Mouse (Mus musculus) liver, embryonic 15.5 days (tissue): ENCODE measurements around the gene Diaph3. TPM values are rescaled to one million over a fixed set of nuclear protein-coding genes. Genes with fewer than 3 reads are reported as not detected.

Experiments
- ATAC-seq: fragments of 200-750 bp; cut with Nextera tagmentation; 2 replicates; pipeline ENCODE4 v1.8.0; 2017; ENCODE audit warnings: moderate number of reproducible peaks, mild to moderate bottlenecking, moderate library complexity; ENCODE audit not compliant: insufficient read depth
- H3K27ac ChIP-seq: fragments of 300-500 bp; sonication (generic); replicated peaks from 2 replicates; pipeline ENCODE4 v1.5.1; 2015; ENCODE audit warnings: mild to moderate bottlenecking, inconsistent platforms
- H3K27me3 ChIP-seq: fragments of 300-500 bp; sonication (generic); 2 replicates; pipeline ENCODE4 v1.6.1; 2015; ENCODE audit warnings: mild to moderate bottlenecking, inconsistent platforms
- H3K36me3 ChIP-seq: fragments of 300-500 bp; sonication (generic); replicated peaks from 2 replicates; pipeline ENCODE4 v1.6.1; 2015; ENCODE audit warnings: moderate library complexity, mild to moderate bottlenecking, inconsistent platforms
- H3K4me1 ChIP-seq: fragments of 300-500 bp; sonication (generic); replicated peaks from 2 replicates; pipeline ENCODE4 v1.6.1; 2015; ENCODE audit warnings: inconsistent platforms
- H3K4me2 ChIP-seq: fragments of 300-500 bp; sonication (generic); 2 replicates; pipeline ENCODE4 v1.6.1; 2015; ENCODE audit warnings: moderate library complexity, mild to moderate bottlenecking, inconsistent platforms
- H3K4me3 ChIP-seq: fragments of 300-500 bp; sonication (generic); replicated peaks from 2 replicates; pipeline ENCODE4 v1.5.1; 2015; ENCODE audit warnings: mild to moderate bottlenecking, inconsistent platforms
- H3K9ac ChIP-seq: fragments of 300-500 bp; sonication (generic); 2 replicates; pipeline ENCODE4 v1.6.1; 2015; ENCODE audit warnings: moderate library complexity, mild to moderate bottlenecking, inconsistent platforms
- H3K9me3 ChIP-seq: fragments of 300-500 bp; sonication (generic); replicated peaks from 2 replicates; pipeline ENCODE4 v1.6.1; 2016; ENCODE audit warnings: inconsistent platforms
- WGBS: fragments of 180-500 bp; shearing (Covaris S2); methylation state at CpG from one replicate; pipeline ENCODE4 v1.1.7; 2015; ENCODE audit warnings: mixed read lengths; ENCODE audit not compliant: insufficient replicate concordance; 5-methylcytosine and 5-hydroxymethylcytosine counted together
- polyA plus RNA-seq: library from polyadenylated mRNA; unstranded; fragments of >200 nt; fragmentation: Nextera tagmentation; extraction: Ambion mirVana; gene quantifications from 2 replicates; pipeline ENCODE4 v1.2.1, GENCODE M21; 2015

The Diaph3 gene
- polyA plus RNA-seq, 1 experiment from 2014 or later, result 16.4 TPM

DNA sequence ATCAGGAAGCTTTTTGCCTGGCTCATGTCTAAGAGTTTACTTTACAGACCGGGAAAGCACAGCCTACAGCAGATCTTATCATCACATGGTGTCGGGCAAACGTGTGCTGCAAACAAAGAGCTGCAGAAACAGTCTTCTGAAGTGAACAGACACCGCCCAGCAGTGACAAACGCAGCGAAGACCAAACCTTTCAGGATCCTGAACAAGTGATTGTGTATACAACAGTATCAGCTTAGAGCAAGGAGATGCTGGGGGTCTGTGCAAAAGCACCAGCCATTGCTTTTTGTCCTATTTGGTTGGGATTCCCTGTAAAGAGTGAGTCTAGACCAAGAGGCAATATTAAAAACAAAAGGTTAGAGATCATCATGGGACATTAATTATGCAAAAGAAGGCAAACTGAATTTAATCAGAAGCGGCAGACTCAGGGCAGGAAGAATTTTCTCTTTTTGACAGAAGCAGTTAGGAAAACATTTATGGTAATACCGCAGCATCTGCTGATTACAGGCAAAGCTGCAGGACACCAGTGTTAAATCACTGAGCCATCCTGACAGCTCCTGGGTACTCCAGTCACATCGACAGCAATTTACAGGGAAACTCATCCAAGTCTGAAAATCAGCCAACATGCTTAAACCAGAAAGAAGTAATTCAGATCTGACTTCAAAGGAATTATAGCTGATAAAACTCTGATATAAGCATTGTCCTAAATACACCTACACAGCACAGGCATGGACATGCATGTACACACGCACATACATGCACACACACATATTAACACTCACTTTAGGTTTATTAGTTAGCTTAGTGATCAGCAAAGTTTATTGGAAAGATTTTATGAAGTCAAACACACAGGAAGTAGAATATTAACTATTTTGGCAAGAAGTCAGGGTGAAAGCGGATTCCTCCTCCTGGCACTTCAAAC lies 456.2 kb downstream of the Diaph3 start:
- Histone ChIP-seq H3K9me3 (no peaks in the 10 kb centered on the region), H3K4me2 (no peak overlapping the region), H3K27ac (no peak overlapping the region), H3K4me3 (no peak overlapping the region), H3K4me1 (no peaks in the 10 kb centered on the region), H3K9ac (no peak overlapping the region), H3K27me3 (no peaks in the 10 kb centered on the region), H3K36me3 (no peaks in the 10 kb centered on the region)
- WGBS, result 58% methylated on average over 11 of the region's 11 CpGs
- no peak for ATAC-seq

DNA sequence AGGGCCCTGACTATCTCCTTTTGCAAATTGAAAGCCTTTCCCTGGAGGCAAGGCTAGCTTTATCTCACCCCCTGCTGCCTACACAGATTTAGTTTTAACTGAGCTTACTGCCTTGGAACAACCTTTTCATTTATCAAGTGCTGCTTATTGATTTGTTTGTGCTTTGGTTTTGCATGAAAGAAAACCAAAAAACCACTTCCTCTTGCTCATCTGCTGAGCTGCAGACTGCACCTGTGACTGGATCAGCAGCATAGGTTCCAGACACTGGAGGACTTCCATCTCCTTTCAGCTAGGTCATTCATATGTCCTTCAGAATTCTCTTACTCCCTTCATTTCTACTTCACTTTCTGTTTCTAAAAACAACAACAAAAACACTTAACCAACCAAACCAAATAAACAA lies 459.1 kb downstream of the Diaph3 start:
- Histone ChIP-seq H3K27ac (no peak overlapping the region), H3K4me3 (no peak overlapping the region), H3K4me1 (no peaks in the 10 kb centered on the region), H3K27me3 (no peaks in the 10 kb centered on the region), H3K9ac (no peak overlapping the region), H3K9me3 (no peaks in the 10 kb centered on the region), H3K4me2 (no peak overlapping the region), H3K36me3 (no peaks in the 10 kb centered on the region)
- no peak for ATAC-seq

DNA sequence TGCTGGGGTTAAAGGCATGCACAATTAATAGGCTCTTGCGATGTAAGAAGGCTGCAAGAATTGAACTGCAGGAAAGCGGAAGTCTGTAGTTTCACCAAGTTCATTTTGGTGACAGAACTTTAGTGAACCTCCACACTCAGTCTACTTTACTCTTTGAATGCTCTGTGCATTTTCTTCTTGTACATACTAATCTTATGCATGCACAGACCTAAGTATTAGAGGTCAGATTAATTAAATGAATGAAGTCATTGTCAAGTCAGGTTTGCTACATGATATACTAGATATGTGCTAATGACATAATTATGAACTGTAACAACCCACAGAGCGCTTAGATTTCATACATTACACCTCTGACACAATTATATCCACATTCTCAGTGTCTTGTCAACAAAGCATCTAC lies 462.0 kb downstream of the Diaph3 start:
- Histone ChIP-seq H3K27me3 (no peaks in the 10 kb centered on the region), H3K4me2 (no peak overlapping the region), H3K9me3 (no peaks in the 10 kb centered on the region), H3K9ac (no peak overlapping the region), H3K4me1 (no peaks in the 10 kb centered on the region), H3K36me3 (no peaks in the 10 kb centered on the region), H3K27ac (no peak overlapping the region), H3K4me3 (no peak overlapping the region)
- ATAC-seq, result no peak
- WGBS, result 87% methylated on average over 3 of the region's 3 CpGs

DNA sequence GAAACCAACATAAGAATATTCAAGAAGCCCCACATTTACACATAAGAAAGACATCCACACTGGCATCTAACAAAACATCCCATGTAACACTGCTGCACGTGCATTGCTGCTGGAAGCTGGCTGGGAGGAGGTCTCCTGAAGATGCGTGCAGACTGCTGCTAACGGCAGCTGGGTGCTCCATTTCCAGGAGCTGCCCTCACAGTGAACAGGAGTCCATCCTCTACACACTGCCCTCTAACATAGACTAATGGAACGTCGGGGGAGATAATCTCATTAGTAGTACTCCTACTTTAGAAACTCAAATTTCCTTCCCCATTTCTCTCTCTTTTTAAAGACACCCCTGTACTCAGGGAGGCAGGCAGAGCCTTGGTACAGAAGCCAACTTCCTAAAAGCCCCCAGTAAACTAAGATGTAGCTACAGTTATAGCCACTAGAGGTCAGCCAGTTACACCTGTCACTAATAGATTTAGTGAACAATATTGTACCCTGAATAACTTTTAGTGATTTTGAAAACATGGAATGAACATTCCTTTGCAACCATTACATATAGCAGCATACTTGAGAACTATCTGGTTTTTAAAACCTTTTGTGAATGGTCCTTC lies 462.8 kb downstream of the Diaph3 start:
- no peaks in the 10 kb centered on the region for H3K36me3 ChIP-seq
- H3K27ac ChIP-seq, result no peak overlapping the region
- H3K4me3 ChIP-seq, result no peak overlapping the region
- no peaks in the 10 kb centered on the region for H3K27me3 ChIP-seq
- 58% methylated on average over 5 of the region's 5 CpGs for WGBS
- H3K9ac ChIP-seq, result no peak overlapping the region
- no peaks in the 10 kb centered on the region for H3K9me3 ChIP-seq
- no peaks in the 10 kb centered on the region for H3K4me1 ChIP-seq
- no peak overlapping the region for H3K4me2 ChIP-seq
- no peak for ATAC-seq

DNA sequence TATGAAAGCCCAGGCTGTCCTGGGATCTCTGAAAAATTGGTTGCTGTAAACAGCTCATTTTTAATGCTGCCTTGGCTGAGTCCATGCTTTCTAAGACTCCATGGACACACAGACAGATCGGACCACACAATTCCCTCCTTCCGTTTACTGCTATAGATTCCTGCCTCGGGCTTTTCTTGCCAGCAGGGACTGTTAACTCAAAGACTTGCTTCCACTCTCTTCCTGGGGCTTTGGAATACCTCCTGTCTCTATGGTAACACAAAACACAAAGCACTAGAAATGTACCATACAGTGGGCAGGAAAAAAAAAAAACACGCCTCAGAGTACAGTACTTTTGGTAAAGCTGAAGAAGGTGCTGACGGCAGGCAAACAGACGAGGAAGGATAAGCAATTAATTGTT lies 464.0 kb downstream of the Diaph3 start:
- H3K4me2 ChIP-seq, result no peak overlapping the region
- no peak overlapping the region for H3K9ac ChIP-seq
- H3K9me3 ChIP-seq, result no peaks in the 10 kb centered on the region
- no peaks in the 10 kb centered on the region for H3K36me3 ChIP-seq
- H3K4me3 ChIP-seq, result no peak overlapping the region
- no peak overlapping the region for H3K27ac ChIP-seq
- H3K27me3 ChIP-seq, result no peaks in the 10 kb centered on the region
- no peak for ATAC-seq
- 77% methylated on average over 6 of the region's 6 CpGs for WGBS
- H3K4me1 ChIP-seq, result no peaks in the 10 kb centered on the region

DNA sequence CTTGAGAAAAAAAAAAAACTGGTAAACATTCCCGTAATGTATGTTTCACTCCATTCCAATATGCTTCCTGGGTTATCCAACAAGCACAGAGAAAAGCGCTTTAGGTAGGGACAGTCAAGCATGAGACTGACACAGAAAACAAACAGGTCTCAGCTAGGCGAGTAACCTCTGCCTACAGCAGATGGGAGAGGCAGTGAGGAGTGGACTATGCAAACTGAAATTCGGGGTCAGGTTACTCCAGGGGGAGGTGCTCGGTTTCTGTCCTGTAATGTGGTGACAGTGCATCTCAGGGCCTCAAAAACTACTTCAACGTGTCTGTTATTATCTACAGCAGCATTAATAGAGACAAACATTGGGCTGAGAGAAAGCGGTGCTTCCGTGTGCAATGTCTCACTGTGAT lies 465.7 kb downstream of the Diaph3 start:
- Histone ChIP-seq H3K4me2 (no peak overlapping the region), H3K36me3 (no peaks in the 10 kb centered on the region), H3K27ac (no peak overlapping the region), H3K27me3 (no peaks in the 10 kb centered on the region), H3K9ac (no peak overlapping the region), H3K4me3 (no peak overlapping the region), H3K4me1 (no peaks in the 10 kb centered on the region), H3K9me3 (no peaks in the 10 kb centered on the region)
- WGBS, result 72% methylated on average over 8 of the region's 8 CpGs
- ATAC-seq, result no peak

DNA sequence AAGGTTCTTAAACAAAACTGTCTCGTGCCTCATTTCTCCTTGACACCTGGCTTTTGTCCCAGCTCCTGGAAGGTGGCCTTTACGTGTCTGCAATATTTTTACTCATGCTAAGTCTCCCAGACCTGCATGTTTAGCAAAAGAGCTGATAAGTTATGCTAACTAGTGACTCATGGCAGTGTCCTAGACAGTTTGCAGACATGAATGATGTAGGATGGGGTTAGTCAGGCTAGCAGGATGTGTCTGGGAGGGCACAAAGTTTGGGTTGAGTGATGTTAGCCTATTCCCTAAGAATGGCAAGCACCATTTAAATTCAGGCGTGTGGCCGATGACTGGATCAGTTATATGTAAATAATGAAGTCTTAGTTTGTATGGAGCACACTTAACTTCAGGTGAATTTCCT lies 478.2 kb downstream of the Diaph3 start:
- Histone ChIP-seq H3K27ac (no peak overlapping the region), H3K4me1 (no peaks in the 10 kb centered on the region), H3K9ac (no peak overlapping the region), H3K9me3 (no peaks in the 10 kb centered on the region), H3K27me3 (no peaks in the 10 kb centered on the region), H3K4me3 (no peak overlapping the region), H3K36me3 (no peaks in the 10 kb centered on the region), H3K4me2 (no peak overlapping the region)
- WGBS, result 78% methylated on average over 4 of the region's 4 CpGs
- no peak for ATAC-seq

DNA sequence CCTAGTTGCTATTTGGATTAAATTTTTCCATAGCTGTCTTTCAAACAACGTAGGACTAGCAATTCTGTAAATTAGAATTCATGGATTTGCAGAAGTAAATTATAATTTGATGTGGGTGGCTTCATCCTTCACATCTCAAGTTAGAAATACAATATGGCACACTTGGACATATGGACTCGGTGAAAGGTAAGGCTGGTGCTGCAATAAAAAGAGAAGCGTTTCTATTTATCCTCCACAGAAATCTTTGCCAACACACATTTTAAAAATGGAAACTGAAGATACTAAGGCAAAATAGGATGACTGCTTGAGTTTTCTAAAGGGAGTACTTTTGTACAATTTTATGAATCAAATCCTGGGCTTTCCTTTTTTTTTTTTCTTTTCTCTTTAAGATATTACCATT lies 480.5 kb downstream of the Diaph3 start:
- ATAC-seq, result no peak
- no peaks in the 10 kb centered on the region for H3K9me3 ChIP-seq
- H3K4me1 ChIP-seq, result no peaks in the 10 kb centered on the region
- H3K36me3 ChIP-seq, result no peaks in the 10 kb centered on the region
- no peak overlapping the region for H3K27ac ChIP-seq
- H3K4me2 ChIP-seq, result no peak overlapping the region
- 88% methylated on average over 3 of the region's 3 CpGs for WGBS
- H3K27me3 ChIP-seq, result no peaks in the 10 kb centered on the region
- no peak overlapping the region for H3K4me3 ChIP-seq
- H3K9ac ChIP-seq, result no peak overlapping the region

DNA sequence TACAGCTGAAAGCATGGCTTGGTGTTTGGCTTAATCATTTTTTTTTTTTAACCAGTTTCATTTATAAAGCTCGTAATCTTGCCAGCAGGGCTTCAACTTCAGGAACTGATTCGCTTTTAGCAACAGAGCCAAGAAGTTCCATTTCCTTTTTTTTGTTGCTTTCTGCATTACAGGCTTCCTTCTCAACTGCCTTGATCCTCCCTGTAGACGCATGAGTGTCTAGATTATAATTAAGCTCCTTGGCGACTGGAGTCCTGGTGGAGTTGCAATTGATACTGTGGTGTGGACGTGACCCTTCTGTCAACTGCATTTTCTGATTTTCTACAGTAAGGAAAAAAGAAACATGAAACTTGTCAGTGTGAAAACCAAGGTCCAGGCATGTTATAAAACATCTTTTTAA lies 484.8 kb downstream of the Diaph3 start:
- Histone ChIP-seq H3K27ac (no peak overlapping the region), H3K4me2 (no peak overlapping the region), H3K4me1 (no peaks in the 10 kb centered on the region), H3K4me3 (no peak overlapping the region), H3K27me3 (no peaks in the 10 kb centered on the region), H3K9me3 (no peaks in the 10 kb centered on the region), H3K9ac (no peak overlapping the region), H3K36me3 (no peaks in the 10 kb centered on the region)
- ATAC-seq, result no peak
- 47% methylated on average over 5 of the region's 5 CpGs for WGBS

DNA sequence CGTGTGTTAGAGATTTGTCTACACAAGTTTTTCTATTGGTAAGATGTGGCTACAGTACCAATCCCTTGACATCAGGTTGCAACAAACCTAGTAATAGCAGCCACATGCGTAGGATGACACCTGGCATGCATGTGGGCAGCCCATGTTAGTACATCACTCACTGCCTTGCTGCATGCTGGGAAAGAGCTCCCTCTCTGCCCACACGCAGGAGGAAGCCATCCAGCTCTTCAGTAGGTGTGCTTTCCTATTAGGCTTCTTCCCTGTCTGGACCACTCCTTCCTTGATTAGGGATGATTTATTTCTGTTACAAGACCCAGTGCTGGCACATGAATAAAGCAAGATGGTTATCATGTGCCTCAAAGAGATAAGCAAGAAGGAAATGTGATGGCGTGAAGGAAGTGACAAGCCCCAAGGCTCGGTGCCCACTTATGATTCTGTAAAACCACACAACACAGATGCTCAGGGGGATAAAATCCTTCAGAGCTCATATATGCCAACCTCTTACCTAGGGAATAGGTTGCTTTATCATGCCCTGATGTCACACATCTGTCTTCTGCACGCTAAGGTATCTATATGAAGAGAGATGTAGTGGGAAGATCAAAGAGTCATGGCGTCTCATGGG lies 494.4 kb downstream of the Diaph3 start:
- Histone ChIP-seq H3K4me3 (no peak overlapping the region), H3K27me3 (no peaks in the 10 kb centered on the region), H3K4me2 (no peak overlapping the region), H3K9me3 (no peaks in the 10 kb centered on the region), H3K27ac (no peak overlapping the region), H3K4me1 (no peaks in the 10 kb centered on the region), H3K9ac (no peak overlapping the region), H3K36me3 (no peaks in the 10 kb centered on the region)
- no peak for ATAC-seq
- 45% methylated on average over 7 of the region's 7 CpGs for whole genome bisulfite sequencing

DNA sequence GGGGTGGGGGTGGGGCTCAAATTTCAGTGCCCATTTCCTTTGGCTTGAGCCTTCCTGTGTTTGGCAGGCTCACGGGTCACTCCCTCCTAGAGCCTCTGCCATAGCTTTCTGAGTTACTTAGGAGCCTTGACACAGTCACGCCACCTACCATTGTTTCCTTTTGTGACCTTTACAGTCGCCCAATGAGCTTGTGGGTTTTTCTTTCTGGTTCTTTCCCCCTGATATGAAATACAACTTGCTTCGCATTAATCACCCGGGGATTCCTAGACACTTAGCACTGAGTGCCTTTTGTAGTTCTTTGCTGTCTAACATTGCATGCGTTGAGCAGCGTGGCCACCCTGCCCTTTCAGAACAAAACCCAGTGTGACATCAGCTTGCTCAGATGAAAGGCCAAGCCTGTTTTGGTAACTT lies 498.2 kb downstream of the Diaph3 start:
- Histone ChIP-seq H3K9ac (no peak overlapping the region), H3K36me3 (no peaks in the 10 kb centered on the region), H3K4me3 (no peak overlapping the region), H3K4me2 (no peak overlapping the region), H3K27me3 (no peaks in the 10 kb centered on the region), H3K27ac (no peak overlapping the region), H3K4me1 (no peaks in the 10 kb centered on the region), H3K9me3 (no peaks in the 10 kb centered on the region)
- ATAC-seq, result no peak
- WGBS, result 72% methylated on average over 7 of the region's 7 CpGs
